In genomic region chr1:87205502-87205901, GRCm38 (mm10) we compare ENCODE assay signal across 23 mouse cellular contexts. TPM values are rescaled to one million over a fixed set of nuclear protein-coding genes. Genes with fewer than 3 reads are reported as not detected.
DNase-seq lines count a peak whose midpoint lies in the region; ATAC-seq and TF ChIP-seq lines count a peak whose summit lies in the region.
"Had no signal": no experiment of that assay in that cellular context is flagged by ENCODE, and none has a peak within 500 bp of the region (broad histone marks: within the 10 kb centered on the region; RNA-seq: fewer than 3 reads in every experiment).

No protein-coding gene starts in this region.

- TF ChIP-seq POLR2A in limb, embryonic 14.5 days (IDR thresholded peaks at IDR 0.05; ENCODE audit: borderline replicate concordance, extremely low read depth, insufficient read depth, insufficient read length): no peak

- DNase-seq in heart, embryonic 10.5 days (ENCODE audit: low spot score): no peak
- DNase-seq in heart, adult 8-10 months (ENCODE audit: low spot score): no peak
- no peak for DNase-seq in lung, postnatal 14 days
- no peak for DNase-seq in embryonic facial prominence, embryonic 10.5 days (ENCODE audit: low spot score)
- peak; percentile 53 for DNase-seq in limb, embryonic 14.5 days (ENCODE audit: low spot score)
- no peak for DNase-seq in left cerebral cortex, postnatal 36 days (ENCODE audit: low spot score in 2 of 2)
- DNase-seq in liver, postnatal 0 days: no peak
- DNase-seq: cerebellum, adult 9-10 months; kidney, adult 11 months; thymus, postnatal 36 days had no signal

- no peak for TF ChIP-seq CTCF in liver, postnatal 0 days (IDR thresholded peaks at IDR 0.05; ENCODE audit: low read depth)

- H3K27me3 ChIP-seq in heart, embryonic 10.5 days (ENCODE audit: insufficient read depth, poor library complexity, severe bottlenecking): peaks cover 53% of the 10 kb centered on the region
- H3K27me3 ChIP-seq in lung, embryonic 15.5 days: peaks cover 26% of the 10 kb centered on the region
- peaks cover 40% of the 10 kb centered on the region for H3K27me3 ChIP-seq in embryonic facial prominence, embryonic 10.5 days (replicated peaks; ENCODE audit: low read depth, poor library complexity, severe bottlenecking)
- no peaks in the 10 kb centered on the region; the same call in 1 of the 2 replicates for H3K27me3 ChIP-seq in limb, embryonic 14.5 days (ENCODE audit: control insufficient read depth, insufficient read depth, low read length)
- peaks cover 22% of the 10 kb centered on the region; the same call in 1 of the 2 replicates for H3K27me3 ChIP-seq in liver, postnatal 0 days (ENCODE audit: insufficient read depth, low read length)

- 42% methylated on average over 3 of the region's 3 CpGs for WGBS in heart, embryonic 10.5 days
- WGBS in lung, embryonic 15.5 days: 30% methylated on average over 3 of the region's 3 CpGs
- whole genome bisulfite sequencing in embryonic facial prominence, embryonic 10.5 days: 41% methylated on average over 3 of the region's 3 CpGs
- 37% methylated on average over 3 of the region's 3 CpGs for WGBS in limb, embryonic 14.5 days
- WGBS in liver, postnatal 0 days (ENCODE audit: insufficient replicate concordance): 43% methylated on average over 3 of the region's 3 CpGs

- peaks cover 19% of the 10 kb centered on the region for H3K4me1 ChIP-seq in heart, embryonic 10.5 days
- H3K4me1 ChIP-seq in lung, embryonic 15.5 days: peaks cover 12% of the 10 kb centered on the region; the same call in 1 of the 2 replicates
- peaks cover 18% of the 10 kb centered on the region for H3K4me1 ChIP-seq in embryonic facial prominence, embryonic 10.5 days
- no peaks in the 10 kb centered on the region for H3K4me1 ChIP-seq in limb, embryonic 14.5 days (ENCODE audit: control insufficient read depth, insufficient read depth, low read length)
- no peaks in the 10 kb centered on the region for H3K4me1 ChIP-seq in liver, postnatal 0 days (ENCODE audit: insufficient read depth)
- H3K4me1 ChIP-seq: embryonic facial prominence, embryonic 13.5 days; liver, embryonic 15.5 days had no signal

- intact Hi-C loops in left cerebral cortex, postnatal 36 days (cut with DNase I): no loop called here

- no peak overlapping the region for H3K4me2 ChIP-seq in lung, embryonic 15.5 days
- H3K4me2 ChIP-seq in limb, embryonic 14.5 days (replicated peaks; ENCODE audit: low read depth, low read length, severe bottlenecking): no peak overlapping the region
- no peak overlapping the region for H3K4me2 ChIP-seq in liver, postnatal 0 days (ENCODE audit: low read depth, low read length)
- H3K4me2 ChIP-seq: heart, embryonic 15.5 days; liver, embryonic 15.5 days had no signal

- H3K27ac ChIP-seq in heart, embryonic 10.5 days: 0 out of 2 replicates have a peak overlapping the region, but pooled peaks have one; percentile 19
- H3K27ac ChIP-seq in lung, embryonic 15.5 days: no peak overlapping the region
- peak overlapping the region; percentile 12; the same call in 1 of the 2 replicates for H3K27ac ChIP-seq in embryonic facial prominence, embryonic 10.5 days (replicated peaks)
- no peak overlapping the region for H3K27ac ChIP-seq in limb, embryonic 14.5 days (replicated peaks; ENCODE audit: low read depth, low read length)
- H3K27ac ChIP-seq in liver, postnatal 0 days (ENCODE audit: low read depth): no peak overlapping the region
- H3K27ac ChIP-seq: embryonic facial prominence, embryonic 13.5 days; heart, embryonic 15.5 days; liver, embryonic 15.5 days; midbrain, embryonic 10.5 days; stomach, postnatal 0 days had no signal

- TF ChIP-seq EP300 in liver, postnatal 0 days (IDR thresholded peaks at IDR 0.05; ENCODE audit: low read depth): no peak

- peak; percentile 66; the same call in 1 of the 2 replicates for ATAC-seq in lung, embryonic 15.5 days (ENCODE audit: borderline replicate concordance, extremely low read depth, low FRiP score, low TSS enrichment)
- ATAC-seq in limb, embryonic 14.5 days (ENCODE audit: low FRiP score, low read depth): peak; percentile 87
- ATAC-seq in liver, postnatal 0 days: no peak
- ATAC-seq: activated CD4-positive, CD25-positive, alpha-beta regulatory T cell, adult 4 months; forebrain, embryonic 14.5 days had no signal

- H3K4me3 ChIP-seq in heart, embryonic 10.5 days: no peak overlapping the region
- H3K4me3 ChIP-seq in lung, embryonic 15.5 days: no peak overlapping the region
- peak overlapping the region; percentile 17; the same call in 1 of the 2 replicates for H3K4me3 ChIP-seq in embryonic facial prominence, embryonic 10.5 days
- no peak overlapping the region for H3K4me3 ChIP-seq in limb, embryonic 14.5 days (replicated peaks; ENCODE audit: low read length)
- H3K4me3 ChIP-seq in liver, postnatal 0 days (ENCODE audit: low read depth, low read length): no peak overlapping the region
- H3K4me3 ChIP-seq: embryonic facial prominence, embryonic 13.5 days; heart, embryonic 15.5 days; liver, embryonic 15.5 days; midbrain, embryonic 10.5 days had no signal

- no peak overlapping the region for H3K9ac ChIP-seq in lung, embryonic 15.5 days
- H3K9ac ChIP-seq in limb, embryonic 14.5 days (ENCODE audit: low read depth, low read length, severe bottlenecking): no peak overlapping the region
- H3K9ac ChIP-seq in liver, postnatal 0 days (replicated peaks): no peak overlapping the region
- H3K9ac ChIP-seq: embryonic facial prominence, embryonic 13.5 days; heart, embryonic 15.5 days; liver, embryonic 15.5 days had no signal

- H3K36me3 ChIP-seq in heart, embryonic 10.5 days: no peaks in the 10 kb centered on the region
- H3K36me3 ChIP-seq in lung, embryonic 15.5 days: no peaks in the 10 kb centered on the region
- no peaks in the 10 kb centered on the region for H3K36me3 ChIP-seq in embryonic facial prominence, embryonic 10.5 days (replicated peaks)
- H3K36me3 ChIP-seq in limb, embryonic 14.5 days (ENCODE audit: control insufficient read depth, insufficient read depth, low read length): no peaks in the 10 kb centered on the region
- no peaks in the 10 kb centered on the region for H3K36me3 ChIP-seq in liver, postnatal 0 days (replicated peaks; ENCODE audit: insufficient read depth, low read length)
- H3K36me3 ChIP-seq: embryonic facial prominence, embryonic 13.5 days; heart, embryonic 15.5 days; liver, embryonic 15.5 days; midbrain, embryonic 10.5 days had no signal

- H3K9me3 ChIP-seq in heart, embryonic 10.5 days: no peaks in the 10 kb centered on the region
- no peaks in the 10 kb centered on the region for H3K9me3 ChIP-seq in lung, embryonic 15.5 days
- H3K9me3 ChIP-seq in embryonic facial prominence, embryonic 10.5 days: no peaks in the 10 kb centered on the region
- H3K9me3 ChIP-seq in limb, embryonic 14.5 days (ENCODE audit: control insufficient read depth, low read length): no peaks in the 10 kb centered on the region
- no peaks in the 10 kb centered on the region for H3K9me3 ChIP-seq in liver, postnatal 0 days (ENCODE audit: low read length)
- H3K9me3 ChIP-seq: embryonic facial prominence, embryonic 13.5 days; heart, embryonic 15.5 days; liver, embryonic 15.5 days; midbrain, embryonic 10.5 days had no signal

RNA-seq across cellular contexts. Expression of gene Chrng, which starts 1.0 kb away (rescaled TPM):
- 0.34 and 0.96 TPM in 2 replicates for polyA plus RNA-seq in heart, embryonic 10.5 days (2016; fragmentation: Nextera tagmentation; extraction: Ambion mirVana)
- not detected for total RNA-seq in heart, adult 8-10 months (2022)
- 0.12 and 0.25 TPM in 2 replicates for polyA plus RNA-seq in lung, embryonic 15.5 days (2015; fragmentation: Nextera tagmentation; extraction: Ambion mirVana)
- polyA plus RNA-seq in embryonic facial prominence, embryonic 10.5 days (2016; fragmentation: Nextera tagmentation; extraction: Ambion mirVana): 0.35 and 0.39 TPM in 2 replicates
- 44.7 and 50.8 TPM in 2 replicates for polyA plus RNA-seq in limb, embryonic 14.5 days (2012; rRNA removed)
- polyA plus RNA-seq in limb, embryonic 14.5 days (2014; fragmentation: Nextera tagmentation; extraction: Ambion mirVana): 18.2 and 29.3 TPM in 2 replicates
- not detected for total RNA-seq in left cerebral cortex, postnatal 36 days (2021)
- polyA plus RNA-seq in liver, postnatal 0 days (2015; fragmentation: Nextera tagmentation; extraction: Ambion mirVana): 0.19 TPM in 1 of 2 replicates, not detected in the other
- total RNA-seq: adrenal gland, postnatal 36 days; layer of hippocampus, postnatal 10 days; left cerebral cortex, postnatal 10 days had no signal
- polyA plus RNA-seq: activated CD4-positive, CD25-positive, alpha-beta regulatory T cell, adult 4 months; forebrain, embryonic 14.5 days had no signal

RNA-seq across cellular contexts. Expression of gene Eif4e2, which starts 8.2 kb away (rescaled TPM):
- polyA plus RNA-seq in heart, embryonic 10.5 days (2016; fragmentation: Nextera tagmentation; extraction: Ambion mirVana): 153 and 174 TPM in 2 replicates
- 10 to 100 TPM; 44.0 to 56.1 (median 49.0) TPM for total RNA-seq in heart, adult 8-10 months (2022)
- 161 and 163 TPM in 2 replicates for polyA plus RNA-seq in lung, embryonic 15.5 days (2015; fragmentation: Nextera tagmentation; extraction: Ambion mirVana)
- 175 and 185 TPM in 2 replicates for polyA plus RNA-seq in embryonic facial prominence, embryonic 10.5 days (2016; fragmentation: Nextera tagmentation; extraction: Ambion mirVana)
- polyA plus RNA-seq in limb, embryonic 14.5 days (2012; rRNA removed): 84.7 and 118 TPM in 2 replicates
- 139 and 144 TPM in 2 replicates for polyA plus RNA-seq in limb, embryonic 14.5 days (2014; fragmentation: Nextera tagmentation; extraction: Ambion mirVana)
- 10 to 100 TPM; 55.5 to 63.1 TPM for total RNA-seq in left cerebral cortex, postnatal 36 days (2021)
- polyA plus RNA-seq in liver, postnatal 0 days (2015; fragmentation: Nextera tagmentation; extraction: Ambion mirVana): 84.7 and 91.7 TPM in 2 replicates

RNA-seq across cellular contexts. Expression of gene Chrnd, which starts 15.1 kb away (rescaled TPM):
- polyA plus RNA-seq in heart, embryonic 10.5 days (2016; fragmentation: Nextera tagmentation; extraction: Ambion mirVana): 0.09 and 0.13 TPM in 2 replicates
- total RNA-seq in heart, adult 8-10 months (2022): not detected
- 0.06 and 0.24 TPM in 2 replicates for polyA plus RNA-seq in lung, embryonic 15.5 days (2015; fragmentation: Nextera tagmentation; extraction: Ambion mirVana)
- 0.13 and 0.17 TPM in 2 replicates for polyA plus RNA-seq in embryonic facial prominence, embryonic 10.5 days (2016; fragmentation: Nextera tagmentation; extraction: Ambion mirVana)
- polyA plus RNA-seq in limb, embryonic 14.5 days (2012; rRNA removed): 12.4 and 13.2 TPM in 2 replicates
- polyA plus RNA-seq in limb, embryonic 14.5 days (2014; fragmentation: Nextera tagmentation; extraction: Ambion mirVana): 3.6 and 6.2 TPM in 2 replicates
- total RNA-seq in left cerebral cortex, postnatal 36 days (2021): not detected
- 0.04 TPM in 1 of 2 replicates, not detected in the other for polyA plus RNA-seq in liver, postnatal 0 days (2015; fragmentation: Nextera tagmentation; extraction: Ambion mirVana)
- total RNA-seq: adrenal gland, postnatal 36 days; layer of hippocampus, postnatal 10 days; left cerebral cortex, postnatal 10 days had no signal
- polyA plus RNA-seq: activated CD4-positive, CD25-positive, alpha-beta regulatory T cell, adult 4 months; forebrain, embryonic 14.5 days; heart, embryonic 15.5 days; hindbrain, embryonic 11.5 days; midbrain, embryonic 10.5 days had no signal

RNA-seq across cellular contexts. Expression of gene Prss56, which starts 22.4 kb away (rescaled TPM):
- polyA plus RNA-seq in heart, embryonic 10.5 days (2016; fragmentation: Nextera tagmentation; extraction: Ambion mirVana): not detected in 2 replicates
- not detected for total RNA-seq in heart, adult 8-10 months (2022)
- 0.21 TPM in 1 of 2 replicates, not detected in the other for polyA plus RNA-seq in lung, embryonic 15.5 days (2015; fragmentation: Nextera tagmentation; extraction: Ambion mirVana)
- 0.71 and 0.94 TPM in 2 replicates for polyA plus RNA-seq in embryonic facial prominence, embryonic 10.5 days (2016; fragmentation: Nextera tagmentation; extraction: Ambion mirVana)
- polyA plus RNA-seq in limb, embryonic 14.5 days (2012; rRNA removed): 0.17 and 0.18 TPM in 2 replicates
- 0.22 TPM in 1 of 2 replicates, not detected in the other for polyA plus RNA-seq in limb, embryonic 14.5 days (2014; fragmentation: Nextera tagmentation; extraction: Ambion mirVana)
- under 1 TPM; 0.88 to 0.89 TPM for total RNA-seq in left cerebral cortex, postnatal 36 days (2021)
- polyA plus RNA-seq in liver, postnatal 0 days (2015; fragmentation: Nextera tagmentation; extraction: Ambion mirVana): not detected in 2 replicates
- total RNA-seq: adrenal gland, postnatal 36 days; gastrocnemius, postnatal 4 days had no signal
- polyA plus RNA-seq: activated CD4-positive, CD25-positive, alpha-beta regulatory T cell, adult 4 months; embryonic facial prominence, embryonic 13.5 days; liver, embryonic 15.5 days; stomach, postnatal 0 days had no signal

RNA-seq across cellular contexts. Expression of gene Ecel1, which starts 49.2 kb away (rescaled TPM):
- 0.09 and 0.10 TPM in 2 replicates for polyA plus RNA-seq in heart, embryonic 10.5 days (2016; fragmentation: Nextera tagmentation; extraction: Ambion mirVana)
- total RNA-seq in heart, adult 8-10 months (2022): not detected
- polyA plus RNA-seq in lung, embryonic 15.5 days (2015; fragmentation: Nextera tagmentation; extraction: Ambion mirVana): 0.36 and 1.2 TPM in 2 replicates
- 1.2 and 3.1 TPM in 2 replicates for polyA plus RNA-seq in embryonic facial prominence, embryonic 10.5 days (2016; fragmentation: Nextera tagmentation; extraction: Ambion mirVana)
- 1.4 and 2.0 TPM in 2 replicates for polyA plus RNA-seq in limb, embryonic 14.5 days (2012; rRNA removed)
- 0.61 and 1.0 TPM in 2 replicates for polyA plus RNA-seq in limb, embryonic 14.5 days (2014; fragmentation: Nextera tagmentation; extraction: Ambion mirVana)
- 10 to 100 TPM in 1 of 2 experiments, 1 to 10 TPM in 1; 5.8 to 12.6 TPM for total RNA-seq in left cerebral cortex, postnatal 36 days (2021)
- 0.16 and 0.32 TPM in 2 replicates for polyA plus RNA-seq in liver, postnatal 0 days (2015; fragmentation: Nextera tagmentation; extraction: Ambion mirVana)
- polyA plus RNA-seq: liver, embryonic 15.5 days had no signal

Comparison
In these comparisons a context has a peak if more than half of its experiments do, and no peak if none do; other contexts are left out.
1. H3K27ac ChIP-seq: peak in heart, embryonic 10.5 days (single experiment) and embryonic facial prominence, embryonic 10.5 days (single experiment); none in lung, embryonic 15.5 days (single experiment), limb, embryonic 14.5 days (single experiment) and liver, postnatal 0 days (single experiment).